Mouse (Mus musculus) thymus, adult 2 months (tissue): ENCODE measurements around the gene Gna11.

Experiments
- CTCF ChIP-seq: fragments of 200-500 bp; IDR thresholded peaks from 2 replicates; pipeline ENCODE4 v1.5.1; 2012; ENCODE audit warnings: mild to moderate bottlenecking, control low read depth, low read length, moderate library complexity, borderline replicate concordance; ENCODE audit not compliant: control insufficient read depth, poor library complexity, insufficient read depth; ENCODE audit errors: extremely low read depth
- POLR2A ChIP-seq: fragments of 200-500 bp; IDR thresholded peaks from 2 replicates; pipeline ENCODE4 v1.6.1; 2012; ENCODE audit warnings: mild to moderate bottlenecking, low read length, control low read depth, moderate library complexity; ENCODE audit not compliant: control insufficient read depth, poor library complexity, insufficient read depth; ENCODE audit errors: extremely low read depth

DNA sequence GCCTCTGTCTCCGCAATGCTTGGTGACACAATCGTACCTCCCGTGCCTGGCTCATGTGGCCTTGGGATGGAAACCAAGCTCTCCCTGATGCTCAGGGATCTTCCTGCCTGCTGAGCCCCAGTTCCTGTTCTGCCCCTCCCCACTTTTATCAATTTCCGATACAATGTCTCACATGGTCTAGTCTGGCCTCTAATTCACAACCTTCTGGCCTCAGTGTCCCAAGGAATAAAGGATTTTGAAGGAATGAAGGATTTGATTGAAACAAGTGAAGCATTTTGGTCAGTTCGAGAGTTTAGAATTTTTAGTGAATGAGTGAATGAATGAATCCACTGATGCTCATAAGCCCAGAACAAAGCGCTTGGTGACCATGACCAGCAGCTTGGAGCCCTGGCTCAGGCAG, 21.8 kb downstream of the Gna11 start:
- TF ChIP-seq CTCF, result no peak
- no peak for TF ChIP-seq POLR2A
